Comparison of ENCODE assay signal across 23 mouse cellular contexts in genomic region chr13:76750663-76751429, GRCm38 (mm10).
DNase-seq lines count a peak whose midpoint lies in the region; ATAC-seq lines count a peak whose summit lies in the region.
"Had no signal": no experiment of that assay in that cellular context is flagged by ENCODE, and none has a peak within 500 bp of the region (broad histone marks: within the 10 kb centered on the region; RNA-seq: fewer than 3 reads in every experiment).

No protein-coding gene starts in this region.

- 86% methylated on average over 4 of the region's 4 CpGs for WGBS in hindbrain, embryonic 13.5 days
- WGBS in heart, embryonic 10.5 days = 74% methylated on average over 4 of the region's 4 CpGs

- no peaks in the 10 kb centered on the region for H3K4me1 ChIP-seq in hindbrain, embryonic 13.5 days (replicated peaks)
- H3K4me1 ChIP-seq in heart, embryonic 10.5 days = no peaks in the 10 kb centered on the region
- H3K4me1 ChIP-seq: embryonic facial prominence, embryonic 10.5 days; embryonic facial prominence, embryonic 12.5 days; forebrain, embryonic 13.5 days; forebrain, embryonic 15.5 days had no signal

- H3K27me3 ChIP-seq in hindbrain, embryonic 13.5 days = no peaks in the 10 kb centered on the region
- no peaks in the 10 kb centered on the region for H3K27me3 ChIP-seq in heart, embryonic 10.5 days (ENCODE audit: insufficient read depth, poor library complexity, severe bottlenecking)
- H3K27me3 ChIP-seq: embryonic facial prominence, embryonic 12.5 days; forebrain, embryonic 13.5 days; forebrain, embryonic 15.5 days had no signal

- no peak for DNase-seq in layer of hippocampus, postnatal 36 days
- no peak for DNase-seq in heart, embryonic 10.5 days (ENCODE audit: low spot score)
- DNase-seq in right cerebral cortex, postnatal 36 days (ENCODE audit: low spot score in 2 of 2) = no peak
- DNase-seq: adrenal gland, adult 2 months; adrenal gland, postnatal 10 days; adrenal gland, postnatal 25 days; B cell, adult 2 months; cerebellum, adult 11 months; cerebellum, adult 18-20 months; cerebellum, adult 8-10 months; cerebellum, adult 9-11 months; cerebellum, postnatal 14 days; cerebellum, postnatal 36 days; forebrain, postnatal 0 days had no signal

- no peaks in the 10 kb centered on the region for H3K36me3 ChIP-seq in hindbrain, embryonic 13.5 days
- H3K36me3 ChIP-seq in heart, embryonic 10.5 days = no peaks in the 10 kb centered on the region
- H3K36me3 ChIP-seq: embryonic facial prominence, embryonic 10.5 days; embryonic facial prominence, embryonic 12.5 days; forebrain, embryonic 15.5 days had no signal

- H3K4me3 ChIP-seq in hindbrain, embryonic 13.5 days = no peak overlapping the region
- H3K4me3 ChIP-seq in heart, embryonic 10.5 days = no peak overlapping the region
- H3K4me3 ChIP-seq: embryonic facial prominence, embryonic 10.5 days; embryonic facial prominence, embryonic 12.5 days; forebrain, embryonic 13.5 days; forebrain, embryonic 15.5 days had no signal

- H3K9me3 ChIP-seq in hindbrain, embryonic 13.5 days = no peaks in the 10 kb centered on the region
- no peaks in the 10 kb centered on the region for H3K9me3 ChIP-seq in heart, embryonic 10.5 days
- H3K9me3 ChIP-seq: embryonic facial prominence, embryonic 10.5 days; embryonic facial prominence, embryonic 12.5 days; forebrain, embryonic 13.5 days; forebrain, embryonic 15.5 days had no signal

- peak; percentile 39; the same call in 1 of the 2 replicates for ATAC-seq in common myeloid progenitor, adult 5-6 weeks (replicated peaks; ENCODE audit: low read depth, poor library complexity, severe bottlenecking)
- ATAC-seq in hematopoietic stem cell, adult 5-6 weeks (replicated peaks in 1 of 2; ENCODE audit: insufficient read depth in 1 of 2, low FRiP score in 2 of 2, low TSS enrichment in 1 of 2, low read depth in 1 of 2, poor library complexity in 2 of 2, severe bottlenecking in 2 of 2) = peak; percentile 56 to 82; a peak in 3 of 4 replicates
- peak; percentile 88 for ATAC-seq in megakaryocyte progenitor cell, adult 5-6 weeks (replicated peaks; ENCODE audit: poor library complexity)
- ATAC-seq in neutrophil, adult 5-6 weeks (ENCODE audit: extremely low read depth, insufficient number of reproducible peaks, low FRiP score, poor library complexity, severe bottlenecking) = 0 out of 2 replicates have a peak, but pooled peaks have one; percentile 26
- no peak for ATAC-seq in hindbrain, embryonic 13.5 days (ENCODE audit: low FRiP score)
- ATAC-seq: forebrain, embryonic 13.5 days; forebrain, embryonic 15.5 days; forebrain, postnatal 0 days had no signal

- H3K9ac ChIP-seq in hindbrain, embryonic 13.5 days = no peak overlapping the region
- H3K9ac ChIP-seq: embryonic facial prominence, embryonic 12.5 days; forebrain, embryonic 13.5 days; forebrain, embryonic 15.5 days; forebrain, postnatal 0 days had no signal

- H3K27ac ChIP-seq in hindbrain, embryonic 13.5 days = no peak overlapping the region
- H3K27ac ChIP-seq in heart, embryonic 10.5 days = no peak overlapping the region
- H3K27ac ChIP-seq: embryonic facial prominence, embryonic 10.5 days; embryonic facial prominence, embryonic 12.5 days; forebrain, embryonic 13.5 days; forebrain, embryonic 15.5 days had no signal

- no peak overlapping the region for H3K4me2 ChIP-seq in hindbrain, embryonic 13.5 days
- H3K4me2 ChIP-seq: embryonic facial prominence, embryonic 12.5 days; forebrain, embryonic 13.5 days; forebrain, embryonic 15.5 days had no signal
